Mouse (Mus musculus): ENCODE measurements around the gene Psd4. TPM values are rescaled to one million over a fixed set of nuclear protein-coding genes. Genes with fewer than 3 reads are reported as not detected.

Psd4 gene
- polyA plus RNA-seq, 1 experiment from 2014 or later: 6.3 TPM

GRCm38 (mm10) chr2:24421211-24421863 is 54.0 kb downstream of the Psd4 start:
- H3K9ac ChIP-seq: no peak overlapping the region
- H3K36me3 ChIP-seq: no peaks in the 10 kb centered on the region
- peak; percentile 70 for ATAC-seq
- no peak overlapping the region for H3K4me2 ChIP-seq (replicated peaks)
- peaks cover 9% of the 10 kb centered on the region for H3K4me1 ChIP-seq (replicated peaks)
- no peaks in the 10 kb centered on the region for H3K27me3 ChIP-seq (replicated peaks)
- H3K9me3 ChIP-seq: no peaks in the 10 kb centered on the region
- H3K27ac ChIP-seq: peak overlapping the region; percentile 48; the same call in 1 of the 2 replicates
- no peak overlapping the region for H3K4me3 ChIP-seq (replicated peaks)
- WGBS: 78% methylated on average over 6 of the region's 6 CpGs

GRCm38 (mm10) chr2:24422815-24423214 is 55.4 kb downstream of the Psd4 start:
- Histone ChIP-seq H3K9me3 (no peaks in the 10 kb centered on the region), H3K9ac (no peak overlapping the region), H3K4me3 (replicated peaks) (no peak overlapping the region), H3K4me1 (replicated peaks) (no peaks in the 10 kb centered on the region; the same call in 1 of the 2 replicates), H3K27me3 (replicated peaks) (no peaks in the 10 kb centered on the region), H3K36me3 (no peaks in the 10 kb centered on the region), H3K4me2 (replicated peaks) (no peak overlapping the region), H3K27ac (no peak overlapping the region)
- peak; percentile 52 for ATAC-seq
- 55% methylated on average over 3 of the region's 3 CpGs for WGBS

GRCm38 (mm10) chr2:24425630-24426029 is 58.2 kb downstream of the Psd4 start:
- H3K27me3 ChIP-seq (replicated peaks): no peaks in the 10 kb centered on the region
- no peak overlapping the region for H3K4me2 ChIP-seq (replicated peaks)
- no peak overlapping the region for H3K9ac ChIP-seq
- H3K4me3 ChIP-seq (replicated peaks): no peak overlapping the region
- 77% methylated on average over 2 of the region's 2 CpGs for WGBS
- no peak for ATAC-seq
- no peaks in the 10 kb centered on the region for H3K9me3 ChIP-seq
- no peaks in the 10 kb centered on the region; the same call in 1 of the 2 replicates for H3K4me1 ChIP-seq (replicated peaks)
- no peak overlapping the region for H3K27ac ChIP-seq
- no peaks in the 10 kb centered on the region for H3K36me3 ChIP-seq

GRCm38 (mm10) chr2:24427866-24428675 is 60.7 kb downstream of the Psd4 start:
- WGBS: 53% methylated on average over 12 of the region's 12 CpGs
- Histone ChIP-seq H3K9me3 (no peaks in the 10 kb centered on the region), H3K4me2 (replicated peaks) (no peak overlapping the region), H3K27ac (no peak overlapping the region), H3K27me3 (replicated peaks) (no peaks in the 10 kb centered on the region), H3K9ac (no peak overlapping the region), H3K36me3 (no peaks in the 10 kb centered on the region), H3K4me1 (replicated peaks) (no peaks in the 10 kb centered on the region), H3K4me3 (replicated peaks) (no peak overlapping the region)
- ATAC-seq: no peak

GRCm38 (mm10) chr2:24429806-24430205 is 62.4 kb downstream of the Psd4 start:
- H3K27ac ChIP-seq: no peak overlapping the region
- no peak overlapping the region for H3K4me2 ChIP-seq (replicated peaks)
- no peak overlapping the region for H3K9ac ChIP-seq
- 79% methylated on average over 4 of the region's 4 CpGs for WGBS
- H3K36me3 ChIP-seq: no peaks in the 10 kb centered on the region
- no peaks in the 10 kb centered on the region for H3K4me1 ChIP-seq (replicated peaks)
- H3K4me3 ChIP-seq (replicated peaks): no peak overlapping the region
- no peaks in the 10 kb centered on the region for H3K27me3 ChIP-seq (replicated peaks)
- no peaks in the 10 kb centered on the region for H3K9me3 ChIP-seq
- ATAC-seq: no peak

GRCm38 (mm10) chr2:24434670-24435069 is 67.3 kb downstream of the Psd4 start:
- H3K27me3 ChIP-seq (replicated peaks): no peaks in the 10 kb centered on the region
- no peaks in the 10 kb centered on the region for H3K4me1 ChIP-seq (replicated peaks)
- H3K4me3 ChIP-seq (replicated peaks): no peak overlapping the region
- WGBS: 86% methylated on average over 2 of the region's 2 CpGs
- no peak overlapping the region for H3K9ac ChIP-seq
- H3K36me3 ChIP-seq: no peaks in the 10 kb centered on the region
- ATAC-seq: no peak
- H3K4me2 ChIP-seq (replicated peaks): no peak overlapping the region
- H3K9me3 ChIP-seq: no peaks in the 10 kb centered on the region
- no peak overlapping the region for H3K27ac ChIP-seq

- Histone ChIP-seq H3K36me3 (no peaks in the 10 kb centered on the region), H3K27ac (no peak overlapping the region), H3K4me2 (replicated peaks) (no peak overlapping the region), H3K9me3 (no peaks in the 10 kb centered on the region), H3K4me1 (replicated peaks) (no peaks in the 10 kb centered on the region), H3K4me3 (replicated peaks) (no peak overlapping the region), H3K9ac (no peak overlapping the region), H3K27me3 (replicated peaks) (no peaks in the 10 kb centered on the region)
- ATAC-seq: peak; percentile 28; the same call in 1 of the 2 replicates
- WGBS: 69% methylated on average over 11 of the region's 11 CpGs
Observed at GRCm38 (mm10) chr2:24435699-24436098, 68.3 kb downstream of the Psd4 start.

GRCm38 (mm10) chr2:24440056-24440455 is 72.7 kb downstream of the Psd4 start:
- no peak overlapping the region for H3K4me2 ChIP-seq (replicated peaks)
- no peaks in the 10 kb centered on the region for H3K9me3 ChIP-seq
- no peak overlapping the region for H3K9ac ChIP-seq
- H3K36me3 ChIP-seq: no peaks in the 10 kb centered on the region
- 81% methylated on average over 2 of the region's 2 CpGs for WGBS
- no peak overlapping the region for H3K4me3 ChIP-seq (replicated peaks)
- H3K27ac ChIP-seq: no peak overlapping the region
- no peaks in the 10 kb centered on the region for H3K4me1 ChIP-seq (replicated peaks)
- H3K27me3 ChIP-seq (replicated peaks): no peaks in the 10 kb centered on the region
- no peak for ATAC-seq

- no peaks in the 10 kb centered on the region for H3K9me3 ChIP-seq
- no peaks in the 10 kb centered on the region for H3K27me3 ChIP-seq (replicated peaks)
- H3K36me3 ChIP-seq: no peaks in the 10 kb centered on the region
- no peak overlapping the region for H3K4me3 ChIP-seq (replicated peaks)
- H3K9ac ChIP-seq: no peak overlapping the region
- ATAC-seq: no peak
- no peaks in the 10 kb centered on the region for H3K4me1 ChIP-seq (replicated peaks)
- H3K4me2 ChIP-seq (replicated peaks): no peak overlapping the region
- H3K27ac ChIP-seq: no peak overlapping the region
Observed at GRCm38 (mm10) chr2:24441899-24442298, 74.5 kb downstream of the Psd4 start.

GRCm38 (mm10) chr2:24442303-24442925 is 75.0 kb downstream of the Psd4 start:
- no peak overlapping the region for H3K4me2 ChIP-seq (replicated peaks)
- H3K9ac ChIP-seq: no peak overlapping the region
- no peak overlapping the region for H3K27ac ChIP-seq
- H3K4me1 ChIP-seq (replicated peaks): no peaks in the 10 kb centered on the region
- no peaks in the 10 kb centered on the region for H3K27me3 ChIP-seq (replicated peaks)
- no peak for ATAC-seq
- WGBS: 72% methylated on average over 4 of the region's 4 CpGs
- no peak overlapping the region for H3K4me3 ChIP-seq (replicated peaks)
- no peaks in the 10 kb centered on the region for H3K9me3 ChIP-seq
- no peaks in the 10 kb centered on the region for H3K36me3 ChIP-seq

GRCm38 (mm10) chr2:24443256-24443790 is 75.9 kb downstream of the Psd4 start:
- no peak overlapping the region for H3K27ac ChIP-seq
- H3K4me1 ChIP-seq (replicated peaks): no peaks in the 10 kb centered on the region
- H3K36me3 ChIP-seq: no peaks in the 10 kb centered on the region
- H3K9me3 ChIP-seq: no peaks in the 10 kb centered on the region
- no peak overlapping the region for H3K4me3 ChIP-seq (replicated peaks)
- no peak overlapping the region for H3K4me2 ChIP-seq (replicated peaks)
- ATAC-seq: no peak
- WGBS: 64% methylated on average over 3 of the region's 3 CpGs
- H3K9ac ChIP-seq: no peak overlapping the region
- no peaks in the 10 kb centered on the region for H3K27me3 ChIP-seq (replicated peaks)

- H3K4me1 ChIP-seq (replicated peaks): no peaks in the 10 kb centered on the region
- no peak for ATAC-seq
- H3K27ac ChIP-seq: no peak overlapping the region
- H3K4me2 ChIP-seq (replicated peaks): no peak overlapping the region
- H3K4me3 ChIP-seq (replicated peaks): no peak overlapping the region
- H3K9me3 ChIP-seq: no peaks in the 10 kb centered on the region
- H3K36me3 ChIP-seq: no peaks in the 10 kb centered on the region
- no peak overlapping the region for H3K9ac ChIP-seq
- H3K27me3 ChIP-seq (replicated peaks): no peaks in the 10 kb centered on the region
- WGBS: 79% methylated on average over 4 of the region's 4 CpGs
Observed at GRCm38 (mm10) chr2:24449111-24449510, 81.7 kb downstream of the Psd4 start.
